8 mouse cellular contexts compared by ENCODE assay signal in genomic region chr11:97884601-97885185, GRCm38 (mm10). TPM values are rescaled to one million over a fixed set of nuclear protein-coding genes. Genes with fewer than 3 reads are reported as not detected.
A peak's percentile ranks its signal among the peaks of the same experiment; 100 is the strongest.
DNase-seq lines count a peak whose midpoint lies in the region; ATAC-seq and TF ChIP-seq lines count a peak whose summit lies in the region.

No protein-coding gene starts in this region.

- ATAC-seq in heart, embryonic 11.5 days (replicated peaks; ENCODE audit: insufficient number of reproducible peaks, low FRiP score, low TSS enrichment) = no peak
- ATAC-seq in forebrain, embryonic 15.5 days (replicated peaks) = peak; percentile 17; the same call in 1 of the 2 replicates
- no peak for ATAC-seq in liver, embryonic 16.5 days (ENCODE audit: low read depth)

- DNase-seq in heart, adult 8-10 months (ENCODE audit: low spot score) = no peak
- no peak for DNase-seq in spleen, postnatal 14 days (ENCODE audit: low spot score in 2 of 2)
- DNase-seq in cerebellum, adult 11 months = no peak
- no peak for DNase-seq in left cerebral cortex, postnatal 14 days (ENCODE audit: low spot score in 2 of 2)

- peak overlapping the region; percentile 61 for H3K4me3 ChIP-seq in heart, embryonic 11.5 days (ENCODE audit: low read depth, low read length)
- peak overlapping the region; percentile 91 for H3K4me3 ChIP-seq in ES-Bruce4 (ENCODE audit: low read depth, low read length)
- peak overlapping the region; percentile 53 for H3K4me3 ChIP-seq in forebrain, embryonic 15.5 days
- peak overlapping the region; percentile 71 for H3K4me3 ChIP-seq in liver, embryonic 16.5 days (ENCODE audit: low read depth, low read length)

- H3K27me3 ChIP-seq in heart, embryonic 11.5 days (ENCODE audit: control insufficient read depth, insufficient read depth, low read length) = no peaks in the 10 kb centered on the region
- no peaks in the 10 kb centered on the region for H3K27me3 ChIP-seq in ES-Bruce4 (ENCODE audit: control insufficient read depth, insufficient read depth, low read length, poor library complexity, severe bottlenecking)
- H3K27me3 ChIP-seq in forebrain, embryonic 15.5 days = no peaks in the 10 kb centered on the region
- no peaks in the 10 kb centered on the region for H3K27me3 ChIP-seq in liver, embryonic 16.5 days (ENCODE audit: control insufficient read depth, insufficient read depth, low read depth, low read length)

- TF ChIP-seq POLR2A in ES-Bruce4 (IDR thresholded peaks at IDR 0.05; ENCODE audit: insufficient read depth, low read length) = no peak

- TF ChIP-seq CTCF in ES-Bruce4 (IDR thresholded peaks at IDR 0.05; ENCODE audit: low read depth, low read length) = no peak

- H3K4me2 ChIP-seq in heart, embryonic 11.5 days = peak overlapping the region; percentile 61
- H3K4me2 ChIP-seq in forebrain, embryonic 15.5 days (replicated peaks) = peak overlapping the region; percentile 57
- H3K4me2 ChIP-seq in liver, embryonic 16.5 days (ENCODE audit: low read depth, low read length) = peak overlapping the region; percentile 74

- 22% methylated on average over 7 of the region's 7 CpGs for WGBS in heart, embryonic 11.5 days (ENCODE audit: insufficient replicate concordance)
- WGBS in forebrain, embryonic 15.5 days = 29% methylated on average over 7 of the region's 7 CpGs
- WGBS in liver, embryonic 16.5 days (ENCODE audit: insufficient replicate concordance) = 28% methylated on average over 7 of the region's 7 CpGs

- intact Hi-C loops in left cerebral cortex, postnatal 14 days (cut with DNase I) = loop anchor here (5.0 kb wide), 3 partner anchors 42 to 182 kb away; partner anchors contain the start of genes B230217C12Rik, Lasp1, Pcgf2 and Psmb3

- H3K9me3 ChIP-seq in heart, embryonic 11.5 days (replicated peaks; ENCODE audit: control insufficient read depth, low read length) = no peaks in the 10 kb centered on the region
- H3K9me3 ChIP-seq in ES-Bruce4 (replicated peaks; ENCODE audit: control insufficient read depth, insufficient read depth, low read length, poor library complexity, severe bottlenecking) = no peaks in the 10 kb centered on the region
- H3K9me3 ChIP-seq in forebrain, embryonic 15.5 days = no peaks in the 10 kb centered on the region
- no peaks in the 10 kb centered on the region; the same call in 1 of the 2 replicates for H3K9me3 ChIP-seq in liver, embryonic 16.5 days (replicated peaks; ENCODE audit: control insufficient read depth, low read length)

- peak overlapping the region; percentile 80 for H3K27ac ChIP-seq in heart, embryonic 11.5 days (ENCODE audit: low read depth, low read length)
- H3K27ac ChIP-seq in ES-Bruce4 (ENCODE audit: insufficient read depth, low read length) = peak overlapping the region; percentile 85
- peak overlapping the region; percentile 94 for H3K27ac ChIP-seq in forebrain, embryonic 15.5 days (replicated peaks)
- H3K27ac ChIP-seq in liver, embryonic 16.5 days (ENCODE audit: low read length) = peak overlapping the region; percentile 72

- TF ChIP-seq EP300 in ES-Bruce4 (IDR thresholded peaks at IDR 0.05; ENCODE audit: insufficient read depth, low read depth, low read length) = no peak

- H3K36me3 ChIP-seq in heart, embryonic 11.5 days (ENCODE audit: control insufficient read depth, insufficient read depth, low read length) = no peaks in the 10 kb centered on the region
- no peaks in the 10 kb centered on the region for H3K36me3 ChIP-seq in ES-Bruce4 (ENCODE audit: control insufficient read depth, insufficient read depth, low read length, poor library complexity, severe bottlenecking)
- H3K36me3 ChIP-seq in forebrain, embryonic 15.5 days = no peaks in the 10 kb centered on the region
- H3K36me3 ChIP-seq in liver, embryonic 16.5 days (ENCODE audit: control insufficient read depth, insufficient read depth) = no peaks in the 10 kb centered on the region

- peak overlapping the region; percentile 65; the same call in 1 of the 2 replicates for H3K9ac ChIP-seq in heart, embryonic 11.5 days (ENCODE audit: low read depth, low read length)
- H3K9ac ChIP-seq in ES-Bruce4 (ENCODE audit: low read depth, poor library complexity, severe bottlenecking) = peak overlapping the region; percentile 91
- H3K9ac ChIP-seq in forebrain, embryonic 15.5 days (replicated peaks) = peak overlapping the region; percentile 41
- H3K9ac ChIP-seq in liver, embryonic 16.5 days (ENCODE audit: low read depth, low read length) = peak overlapping the region; percentile 47

- no peaks in the 10 kb centered on the region for H3K4me1 ChIP-seq in heart, embryonic 11.5 days (ENCODE audit: control insufficient read depth, insufficient read depth, low read length)
- no peaks in the 10 kb centered on the region for H3K4me1 ChIP-seq in ES-Bruce4 (ENCODE audit: control insufficient read depth, insufficient read depth, low read length)
- no peaks in the 10 kb centered on the region for H3K4me1 ChIP-seq in forebrain, embryonic 15.5 days
- peaks cover 5% of the 10 kb centered on the region for H3K4me1 ChIP-seq in liver, embryonic 16.5 days (ENCODE audit: control insufficient read depth, low read depth, low read length)

RNA-seq across cellular contexts. Expression of gene Fbxo47, which starts 0.7 kb away (rescaled TPM):
- 0.66 and 1.3 TPM in 2 replicates for polyA plus RNA-seq in heart, embryonic 11.5 days (2014; fragmentation: Nextera tagmentation; extraction: Ambion mirVana)
- under 1 TPM; 0.28 to 0.56 (median 0.31) TPM for total RNA-seq in heart, adult 8-10 months (2022)
- 2.5 and 2.8 TPM in 2 replicates for polyA plus RNA-seq in ES-Bruce4 (2011; ENCODE audit: insufficient read depth, insufficient read length, low read depth, missing spikeins)
- 0.67 and 1.0 TPM in 2 replicates for polyA plus RNA-seq in forebrain, embryonic 15.5 days (2015; fragmentation: Nextera tagmentation; extraction: Ambion mirVana)
- polyA plus RNA-seq in liver, embryonic 16.5 days (2015; fragmentation: Nextera tagmentation; extraction: Ambion mirVana) = 0.39 TPM in 2 replicates
- total RNA-seq in left cerebral cortex, postnatal 14 days (2021) = under 1 TPM; 0.86 to 0.99 TPM

RNA-seq across cellular contexts. Expression of gene B230217C12Rik, which starts 44.1 kb away (rescaled TPM):
- 8.2 and 8.3 TPM in 2 replicates for polyA plus RNA-seq in heart, embryonic 11.5 days (2014; fragmentation: Nextera tagmentation; extraction: Ambion mirVana)
- 1 to 10 TPM in 1 of 4 experiments, under 1 TPM in 3; 0.22 to 1.7 (median 0.51) TPM for total RNA-seq in heart, adult 8-10 months (2022)
- polyA plus RNA-seq in ES-Bruce4 (2011; ENCODE audit: insufficient read depth, insufficient read length, low read depth, missing spikeins) = 2.8 and 3.4 TPM in 2 replicates
- polyA plus RNA-seq in forebrain, embryonic 15.5 days (2015; fragmentation: Nextera tagmentation; extraction: Ambion mirVana) = 17.8 and 21.0 TPM in 2 replicates
- 0.19 and 0.36 TPM in 2 replicates for polyA plus RNA-seq in liver, embryonic 16.5 days (2015; fragmentation: Nextera tagmentation; extraction: Ambion mirVana)
- 10 to 100 TPM; 48.5 to 52.8 TPM for total RNA-seq in left cerebral cortex, postnatal 14 days (2021)

Comparison
In these comparisons a context has a peak if more than half of its experiments do, and no peak if none do; other contexts are left out.
1. H3K9ac ChIP-seq: peak in every context shown above with its lines; median percentile 91 in ES-Bruce4; 65 in heart, embryonic 11.5 days; 47 in liver, embryonic 16.5 days; 41 in forebrain, embryonic 15.5 days.